Mouse (Mus musculus): Measurements from ENCODE around the gene Zar1. TPM values are rescaled to one million over a fixed set of nuclear protein-coding genes. Genes with fewer than 3 reads are reported as not detected.

The Zar1 gene
- total RNA-seq, 2 experiments from 2014 or later = 1.2 to 1.6 TPM

- intact Hi-C loops (cut with DNase I) = no loop called here
- no peak for DNase-seq (ENCODE audit: extremely low spot score in 1 of 2, low spot score in 2 of 2)
Measured at GRCm38 (mm10) chr5:72528896-72529295, 52.2 kb downstream of the Zar1 start.

Other genes with a start within 250 kb of the Zar1 start
- under 1 TPM; 0.51 to 0.57 TPM for gene Corin, start 76.8 kb downstream of the Zar1 start, total RNA-seq (2021)
- 10 to 100 TPM; 18.1 to 19.1 TPM for gene Nfxl1, start 21.6 kb downstream of the Zar1 start, total RNA-seq (2021)
- 1 to 10 TPM; 1.7 to 1.9 TPM for gene Gm5868, start 6.3 kb upstream of the Zar1 start, total RNA-seq (2021)
- gene Cnga1, start 63.0 kb upstream of the Zar1 start, total RNA-seq (2021) = not detected
- gene Nipal1, start 66.5 kb upstream of the Zar1 start, total RNA-seq (2021) = not detected
- under 1 TPM; 0.49 to 0.56 TPM for gene Txk, start 171.5 kb upstream of the Zar1 start, total RNA-seq (2021)